Mouse (Mus musculus): ENCODE data around the gene Pde9a.

DNA sequence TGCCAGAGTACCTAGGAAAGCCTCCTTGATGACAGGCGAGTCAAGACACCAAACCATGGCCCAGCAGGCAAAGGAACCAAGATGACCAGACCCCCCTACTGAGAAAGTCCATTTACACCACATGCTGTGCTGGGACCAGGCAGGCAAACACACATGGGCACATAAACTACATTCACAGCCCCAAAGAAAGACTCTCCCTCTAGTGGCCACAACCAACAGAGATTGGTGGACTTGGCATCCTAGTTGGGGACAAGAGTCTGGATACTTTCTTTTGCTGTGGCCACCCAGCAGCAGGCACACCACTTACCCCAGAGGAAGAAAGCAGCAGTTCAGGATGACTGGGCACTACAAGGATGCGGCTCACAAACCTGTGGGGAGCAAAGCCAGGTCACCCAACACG, 114.9 kb downstream of the Pde9a start:
- no peak for TF ChIP-seq CTCF (IDR thresholded peaks at IDR 0.05; ENCODE audit: control insufficient read depth, insufficient read depth, insufficient read length)
- no peak for TF ChIP-seq USF1 (IDR thresholded peaks at IDR 0.05; ENCODE audit: low read depth)
- TF ChIP-seq MYOD1 (IDR thresholded peaks at IDR 0.05; ENCODE audit: control insufficient read depth, insufficient read length, low read depth) = no peak
